Mouse (Mus musculus) cerebellum, adult 2 months (tissue): ENCODE measurements at regions not wholly inside any gene's neighbourhood (a gene's known extent, or its start where the extent isn't known, plus 50 kb on each side); places are given as distances from the start of the nearest gene placed in this dataset.

Source experiments
- CTCF ChIP-seq: fragments of 200-500 bp; IDR thresholded peaks from 2 replicates; pipeline ENCODE4 v1.5.1; 2011; ENCODE audit warnings: low read depth, mild to moderate bottlenecking, control low read depth, low read length, moderate library complexity, borderline replicate concordance; ENCODE audit not compliant: insufficient read depth
- POLR2A ChIP-seq: fragments of 200-500 bp; IDR thresholded peaks from 2 replicates; pipeline ENCODE4 v1.6.1; 2011; ENCODE audit warnings: low read length, control low read depth, borderline replicate concordance; ENCODE audit not compliant: insufficient read depth

- TF ChIP-seq POLR2A (no peak), CTCF (no peak)
These were observed 99.2 kb upstream of the Spaca1 start for GRCm38 (mm10) chr4:34148956-34149739.
